In the genomic region with DNA sequence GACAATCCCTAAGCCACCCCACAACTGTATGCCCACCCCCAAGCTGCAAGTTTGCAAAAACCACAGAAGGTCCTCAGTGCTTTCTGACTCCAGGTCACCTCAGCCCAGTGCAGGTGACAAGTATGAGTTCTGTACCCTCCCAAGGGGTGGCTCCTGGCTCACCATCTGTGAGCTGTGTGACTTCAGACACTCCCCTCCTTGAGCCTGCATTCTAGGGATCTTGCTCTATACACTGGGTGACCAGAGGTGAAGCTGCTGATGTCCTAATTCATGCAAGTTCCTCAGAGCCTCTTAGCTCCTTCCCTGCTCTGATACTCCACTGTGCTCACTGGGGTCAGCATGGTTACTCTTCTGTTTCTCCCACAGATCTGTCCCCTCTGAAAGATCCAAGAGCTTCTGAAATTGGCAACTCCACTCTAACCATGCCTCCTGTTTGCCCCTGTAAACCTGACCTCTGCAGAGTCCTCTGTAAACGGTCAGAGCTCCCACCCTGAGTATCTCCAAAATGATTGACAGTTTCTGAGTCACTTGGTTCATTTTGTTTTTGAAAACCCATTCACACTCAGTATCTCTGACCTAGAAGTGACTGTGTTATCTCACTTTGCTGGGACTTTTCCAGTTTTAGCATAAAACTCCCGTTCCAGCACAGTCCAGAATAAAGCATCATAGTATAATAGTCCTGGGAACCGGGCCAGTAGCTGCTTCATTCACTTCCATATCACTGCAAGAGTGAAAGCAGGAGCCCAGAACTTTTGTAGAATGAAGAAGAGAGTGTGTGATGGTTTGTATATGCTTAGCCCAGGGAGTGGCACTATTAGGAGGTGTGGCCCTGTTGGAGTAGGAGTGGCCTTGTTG, we compare ENCODE assay signal across 9 mouse cellular contexts.
DNase-seq lines count a peak whose midpoint lies in the region; ATAC-seq lines count a peak whose summit lies in the region.
"Had no signal": no experiment of that assay in that cellular context is flagged by ENCODE, and none has a peak within 500 bp of the region (broad histone marks: within the 10 kb centered on the region; RNA-seq: fewer than 3 reads in every experiment).

No protein-coding gene starts in this region.

- no peak for DNase-seq in kidney, postnatal 14 days
- DNase-seq in lung, postnatal 10 days, result peak; percentile 31
- no peak for DNase-seq in lung, adult 18-20 months
- DNase-seq in heart, postnatal 14 days, result peak; percentile 29 to 55
- no peak for DNase-seq in right cerebral cortex, postnatal 25 days
- DNase-seq: liver, postnatal 0 days had no signal

- 0 out of 2 replicates have a peak overlapping the region, but pooled peaks have one; percentile 7 for H3K27ac ChIP-seq in kidney, embryonic 14.5 days (ENCODE audit: low read depth, low read length)
- H3K27ac ChIP-seq: hindbrain, embryonic 14.5 days had no signal

- no peaks in the 10 kb centered on the region for H3K4me1 ChIP-seq in kidney, embryonic 14.5 days (ENCODE audit: control insufficient read depth, insufficient read depth, low read length)

- no peaks in the 10 kb centered on the region for H3K9me3 ChIP-seq in kidney, embryonic 14.5 days (ENCODE audit: control insufficient read depth, low read length)

- ATAC-seq in kidney, embryonic 14.5 days (ENCODE audit: low FRiP score, low TSS enrichment), result no peak
- ATAC-seq in megakaryocyte progenitor cell, adult 5-6 weeks (replicated peaks; ENCODE audit: poor library complexity), result no peak
- ATAC-seq: liver, postnatal 0 days had no signal

- H3K27me3 ChIP-seq in kidney, embryonic 14.5 days (ENCODE audit: control insufficient read depth, insufficient read depth, low read length), result no peaks in the 10 kb centered on the region

- H3K36me3 ChIP-seq in kidney, embryonic 14.5 days (ENCODE audit: control insufficient read depth, insufficient read depth, low read length), result no peaks in the 10 kb centered on the region

- 51% methylated on average over 3 of the region's 3 CpGs for WGBS in kidney, embryonic 14.5 days

- no peak overlapping the region for H3K4me3 ChIP-seq in kidney, embryonic 14.5 days (ENCODE audit: low read length)

- intact Hi-C loops in heart, postnatal 14 days (cut with DNase I), result no loop called here

- H3K4me2 ChIP-seq in kidney, embryonic 14.5 days (replicated peaks; ENCODE audit: low read depth, low read length), result no peak overlapping the region
- H3K4me2 ChIP-seq: hindbrain, embryonic 14.5 days had no signal

- H3K9ac ChIP-seq in kidney, embryonic 14.5 days (ENCODE audit: low read depth, low read length), result no peak overlapping the region
- H3K9ac ChIP-seq: hindbrain, embryonic 14.5 days; liver, postnatal 0 days had no signal

Comparison
In these comparisons a context has a peak if more than half of its experiments do, and no peak if none do; other contexts are left out.
1. DNase-seq: peak in lung, postnatal 10 days (single experiment) and heart, postnatal 14 days (2 of 2); none in kidney, postnatal 14 days (single experiment), lung, adult 18-20 months (0 of 2) and right cerebral cortex, postnatal 25 days (single experiment).